Mouse (Mus musculus): Measurements from ENCODE around the gene Hmgcs2. TPM values are rescaled to one million over a fixed set of nuclear protein-coding genes. Genes with fewer than 3 reads are reported as not detected.

Gene Hmgcs2
- total and polyA plus RNA-seq, 3 experiments, result 0.12 to 0.81 TPM; not detected in 1

- TF ChIP-seq HCFC1 (IDR thresholded peaks at IDR 0.05; ENCODE audit: low read depth, low read length), result no peak
- TF ChIP-seq MYC (IDR thresholded peaks at IDR 0.05; ENCODE audit: low read depth, low read length), result no peak
- TF ChIP-seq SMC3 (IDR thresholded peaks at IDR 0.05; ENCODE audit: low read depth, low read length), result peak; percentile 64
These were observed 871 bp downstream of the Hmgcs2 start (continued) for GRCm38 (mm10) chr3:98280933-98281678.

- Histone ChIP-seq H3K9ac (ENCODE audit: control insufficient read depth, low read depth, low read length, poor library complexity, severe bottlenecking) (no peak overlapping the region), H3K9me3 (replicated peaks; ENCODE audit: insufficient read depth, low read length) (no peaks in the 10 kb centered on the region), H3K27ac (ENCODE audit: control insufficient read depth, low read depth, low read length) (no peak overlapping the region), H3K4me3 (ENCODE audit: control insufficient read depth in 1 of 2, insufficient read depth in 1 of 2, low read depth in 2 of 2, low read length in 2 of 2) (no peak overlapping the region), H3K27me3 (ENCODE audit: control insufficient read depth in 1 of 2, insufficient read depth in 2 of 2, low read length in 2 of 2) (peaks cover 1% of the 10 kb centered on the region in 2 experiments; a peak in 2 of 4 replicates), H3K36me3 (ENCODE audit: control insufficient read depth in 1 of 2, insufficient read depth in 2 of 2, low read length in 2 of 2) (peaks cover 0 to 9% of the 10 kb centered on the region in 2 experiments; a peak in 2 of 4 replicates), H3K4me1 (ENCODE audit: control insufficient read depth in 1 of 2, insufficient read depth in 2 of 2, low read length in 2 of 2) (peaks cover 4 to 13% of the 10 kb centered on the region in 2 experiments), H3K79me2 (ENCODE audit: control insufficient read depth, insufficient read depth, low read length, poor library complexity) (no peaks in the 10 kb centered on the region)
- TF ChIP-seq POLR2AphosphoS5 (IDR thresholded peaks at IDR 0.05; ENCODE audit: borderline replicate concordance, low read depth, low read length) (no peak), BHLHE40 (IDR thresholded peaks at IDR 0.05; ENCODE audit: borderline replicate concordance, low read depth, low read length) (no peak), RAD21 (IDR thresholded peaks at IDR 0.05; ENCODE audit: low read depth, low read length) (no peak), USF2 (IDR thresholded peaks at IDR 0.05; ENCODE audit: borderline replicate concordance in 1 of 2, insufficient read depth in 1 of 2, low read depth in 1 of 2, low read length in 2 of 2) (no peak), MYC (IDR thresholded peaks at IDR 0.05; ENCODE audit: low read depth, low read length) (no peak), MXI1 (IDR thresholded peaks at IDR 0.05; ENCODE audit: low read depth, low read length) (no peak), ZNF384 (IDR thresholded peaks at IDR 0.05; ENCODE audit: low read depth, low read length) (no peak), POLR2A (IDR thresholded peaks at IDR 0.05; ENCODE audit: control insufficient read depth in 1 of 2, insufficient read depth in 1 of 2, low read depth in 1 of 2, low read length in 2 of 2, poor library complexity in 1 of 2) (no peak), MYB (IDR thresholded peaks at IDR 0.05; ENCODE audit: low read depth, low read length) (no peak), JUND (IDR thresholded peaks at IDR 0.05; ENCODE audit: low read depth, low read length) (no peak), ZKSCAN1 (IDR thresholded peaks at IDR 0.05; ENCODE audit: low read depth, low read length) (no peak), KAT2A (conservative IDR thresholded peaks at IDR 0.05; ENCODE audit: low read depth, low read length) (no peak), NRF1 (IDR thresholded peaks at IDR 0.05; ENCODE audit: insufficient read depth, low read depth, low read length, poor library complexity, severe bottlenecking) (no peak), GATA1 (IDR thresholded peaks at IDR 0.05; ENCODE audit: low read depth, low read length) (no peak), RCOR1 (IDR thresholded peaks at IDR 0.05; ENCODE audit: low read depth, low read length) (no peak)
- no peak for DNase-seq (ENCODE audit: low read depth, low spot score)
These were observed 2.2 kb downstream of the Hmgcs2 start for GRCm38 (mm10) chr3:98282422-98282821.

Data from MEL (cell line).